Mouse (Mus musculus) cerebellum, postnatal 10 days (tissue): ENCODE measurements around the gene Tti1.
A peak's percentile ranks its signal among the peaks of the same experiment; 100 is the strongest.
"Not testable (repeated sequence)": the region's sequence is repeated elsewhere in the genome, so short reads cannot be mapped to it uniquely, and the experiment has no call there.

Experiments
- DNase-seq, 2 experiments: peaks; one replicate each; pipeline ENCODE4 v3.0.0; 2021; ENCODE audit warnings: mixed read lengths in 2 of 2

The Tti1 gene

DNA sequence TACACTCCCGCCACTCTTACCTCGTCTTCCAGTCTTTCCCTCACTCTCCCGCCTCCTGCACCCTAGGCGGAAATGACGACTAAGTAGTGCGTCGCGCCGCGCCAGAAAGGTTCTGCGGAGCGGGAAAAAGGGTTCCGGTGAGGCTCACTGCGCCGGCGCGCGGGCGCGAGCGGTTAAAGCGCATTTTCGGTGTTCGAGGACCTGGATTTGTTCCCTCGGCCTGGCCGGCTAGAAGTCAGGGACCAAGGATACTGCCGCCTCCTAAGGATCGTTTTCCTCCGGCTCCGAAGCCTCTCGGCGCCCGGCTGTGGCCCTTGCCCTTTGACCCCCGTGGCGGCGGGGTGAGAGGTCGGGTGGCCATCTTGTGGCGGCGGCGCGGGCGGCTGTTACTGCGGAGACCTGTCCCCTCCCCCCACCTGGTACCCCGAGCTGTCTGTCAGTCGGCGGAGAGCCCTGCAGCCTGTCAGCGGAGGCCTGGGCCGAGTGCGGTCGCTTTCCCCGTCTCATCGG lies at the start of gene Tti1, which contains the start of gene Rprd1b:
Gene Tti1 (minus strand): TSS at position 80 of the 510 bp plus-strand sequence.
Gene Rprd1b (plus strand): TSS at position 144 of the 510 bp plus-strand sequence.
- peak; percentile 98 for DNase-seq

DNA sequence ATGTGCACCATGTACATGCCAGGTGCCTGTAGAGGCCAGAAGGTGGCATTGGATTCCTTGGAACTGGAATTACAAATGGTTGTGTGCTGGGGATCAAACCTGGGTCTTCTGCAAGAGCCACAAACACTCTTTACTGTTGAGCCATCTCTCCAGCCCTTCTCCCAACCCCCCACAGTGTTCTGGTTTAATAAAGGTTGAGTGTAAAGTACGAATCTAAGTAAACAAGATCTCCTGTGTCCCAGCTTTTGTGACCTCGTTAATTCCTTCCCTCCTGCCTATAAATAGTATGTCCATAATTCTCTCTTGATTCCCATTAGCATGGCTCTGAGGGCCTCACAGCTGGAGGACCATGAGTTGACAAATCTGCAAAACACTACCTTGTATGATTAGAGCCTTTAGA lies 49.7 kb upstream of the Tti1 start:
- DNase-seq, result no peak

DNA sequence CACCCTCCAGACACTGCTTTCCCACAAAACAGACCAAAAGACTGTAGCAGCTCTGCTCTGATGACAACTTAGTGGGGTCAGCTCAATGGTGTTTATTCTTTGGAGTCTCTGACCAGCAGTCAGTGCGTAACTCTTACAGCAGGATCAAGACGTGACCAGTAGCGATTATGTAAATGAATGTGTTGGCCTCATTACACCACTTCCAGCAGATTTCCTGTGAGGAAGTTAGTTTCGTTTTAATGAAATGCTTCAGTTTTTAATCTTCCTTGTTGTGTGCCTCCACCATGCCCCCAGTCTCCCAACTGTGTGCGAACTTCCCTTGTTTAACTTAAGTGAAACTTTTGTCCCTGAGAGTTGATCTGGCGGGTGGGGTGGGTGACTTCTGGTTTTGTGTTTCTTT lies 48.5 kb upstream of the Tti1 start:
- no peak for DNase-seq

DNA sequence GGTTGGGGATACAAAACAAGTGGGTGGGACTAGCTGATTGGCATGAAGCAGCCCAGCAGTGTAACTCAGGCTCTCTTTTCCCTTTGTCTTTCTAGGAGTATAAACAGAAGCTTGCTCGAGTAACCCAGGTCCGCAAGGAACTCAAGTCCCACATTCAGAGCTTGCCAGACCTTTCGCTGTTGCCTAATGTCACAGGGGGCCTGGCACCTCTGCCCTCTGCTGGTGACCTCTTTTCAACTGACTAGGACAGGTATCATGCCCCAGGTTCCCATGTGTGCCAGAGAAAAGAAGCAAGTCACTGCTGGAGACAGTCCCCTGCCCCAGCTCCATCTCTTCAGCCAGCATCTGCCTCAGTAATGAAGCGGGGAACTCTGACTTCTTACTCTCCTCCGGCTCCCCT lies 46.6 kb upstream of the Tti1 start:
- no peak for DNase-seq

DNA sequence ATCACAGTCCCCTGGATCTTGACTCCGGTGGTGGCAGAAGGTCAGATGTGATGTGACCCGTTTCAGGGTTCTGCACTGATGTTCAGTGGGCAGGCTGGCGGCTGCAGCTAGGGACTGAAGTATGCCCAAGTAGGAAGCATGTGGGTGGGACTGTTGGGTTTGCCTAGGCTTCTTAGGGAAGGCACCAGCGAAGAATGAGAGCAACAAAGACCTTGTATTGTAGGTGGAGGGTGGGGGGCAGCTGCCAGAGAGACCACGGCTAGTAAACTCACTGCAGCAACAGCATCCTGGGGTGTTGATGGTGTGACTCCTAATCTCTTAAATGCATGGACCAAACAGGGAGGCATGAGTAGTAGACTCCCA lies 43.4 kb upstream of the Tti1 start:
- DNase-seq, result no peak

DNA sequence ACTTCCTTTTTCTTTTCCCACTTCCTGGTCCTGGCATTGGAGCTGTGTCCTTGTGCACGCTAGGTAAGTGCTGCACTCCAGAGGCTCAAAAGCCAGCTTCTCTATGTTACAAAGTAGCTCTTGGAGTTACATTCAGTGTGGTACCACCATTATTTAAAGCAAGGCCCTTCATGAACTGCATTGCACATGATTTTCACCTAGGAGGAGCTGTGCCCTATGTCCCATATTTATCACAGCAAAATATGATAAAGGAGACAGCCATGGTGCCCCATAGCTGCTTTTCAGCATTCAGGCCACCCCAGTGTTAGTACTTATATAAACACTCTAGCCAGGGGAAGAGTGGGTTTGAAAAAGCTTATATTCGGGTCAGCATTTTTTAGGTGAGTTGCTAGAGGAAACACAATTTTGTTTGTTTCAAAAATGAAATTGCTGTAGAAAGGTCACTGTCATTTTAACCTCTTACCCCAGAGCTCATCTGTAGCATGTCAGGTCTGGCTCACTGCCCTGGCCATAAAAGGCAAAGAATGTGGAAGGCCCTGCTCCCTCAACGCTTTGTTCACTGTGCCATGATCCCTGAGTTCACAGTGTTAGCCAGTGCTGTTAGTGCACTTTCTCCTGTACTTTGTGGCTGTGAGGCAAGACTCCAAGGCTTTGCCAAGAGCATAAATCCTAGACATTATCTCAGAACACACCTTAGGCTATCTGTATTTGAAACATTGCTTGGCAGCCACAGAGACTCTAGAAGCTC lies 42.8 kb upstream of the Tti1 start:
- DNase-seq, result no peak

DNA sequence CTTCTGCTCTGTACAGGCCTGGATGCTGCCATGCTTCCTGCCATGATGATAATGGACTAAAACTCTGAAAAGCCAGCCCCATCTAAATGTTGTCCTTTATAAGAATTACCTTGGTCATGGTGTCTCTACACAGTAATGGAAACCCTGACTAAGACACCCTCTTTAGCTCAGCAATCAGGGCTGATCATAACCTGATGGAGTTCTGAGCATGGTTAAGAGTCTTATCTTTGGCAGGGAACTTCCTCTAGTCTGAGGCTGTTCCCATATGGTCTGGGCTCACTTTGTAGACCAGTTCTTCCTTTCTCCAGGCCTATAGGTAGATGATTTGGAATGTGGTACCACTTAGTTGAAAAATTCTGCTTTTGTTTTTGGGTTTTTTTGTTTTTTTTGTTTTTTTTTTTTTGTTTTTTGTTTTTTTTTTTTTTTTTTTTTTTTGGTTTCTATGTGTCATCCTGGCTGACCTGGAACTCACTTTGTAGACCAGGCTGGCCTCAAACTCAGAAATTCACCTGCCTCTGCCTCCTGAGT lies 40.3 kb upstream of the Tti1 start:
- DNase-seq, result no peak

DNA sequence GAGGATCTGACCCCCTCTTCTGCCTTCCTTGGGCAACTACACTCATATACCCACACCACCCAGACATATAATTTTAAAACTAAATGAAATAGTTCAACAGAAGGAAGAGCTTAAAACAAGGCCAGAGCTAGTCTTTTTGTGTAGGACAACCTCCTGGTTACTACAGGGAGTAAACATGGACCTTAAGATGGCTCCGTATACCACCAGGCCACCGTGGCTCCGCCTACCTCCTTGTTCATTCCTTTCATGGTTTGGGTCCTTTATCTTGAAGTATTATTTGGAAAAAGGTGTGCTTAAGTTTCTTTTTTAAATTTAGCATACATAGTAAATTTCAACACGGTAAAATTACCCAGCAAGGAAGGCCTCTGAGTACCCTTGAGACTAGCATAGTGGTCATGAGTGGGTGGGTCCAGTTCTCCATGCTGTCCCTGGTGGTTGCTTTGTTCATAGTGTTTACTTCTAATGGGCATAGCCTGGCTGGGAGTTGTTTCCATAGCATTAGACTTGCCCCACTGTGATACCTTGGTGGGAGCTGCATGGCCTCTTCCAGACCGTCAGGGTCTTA lies 39.1 kb upstream of the Tti1 start:
- DNase-seq, result no peak

DNA sequence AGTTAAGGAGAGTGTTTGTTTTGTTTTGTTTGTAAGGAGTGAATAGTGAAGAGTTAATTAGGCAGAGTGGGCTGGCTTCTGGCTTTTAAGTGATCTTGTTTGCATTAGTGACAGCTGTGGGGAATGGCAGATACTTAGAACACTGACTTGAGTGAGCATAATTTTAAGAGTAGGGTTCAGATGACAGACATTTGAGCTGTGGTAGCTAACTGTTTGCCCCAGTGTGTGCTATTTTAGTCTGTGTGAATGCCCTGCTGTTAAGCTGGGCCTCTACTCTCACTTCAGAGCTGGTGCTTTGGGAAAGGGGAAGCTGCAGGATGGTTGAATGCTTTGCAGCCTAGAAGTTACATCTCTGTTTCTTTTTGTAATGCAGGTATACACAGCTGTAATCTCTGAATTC lies 38.2 kb upstream of the Tti1 start:
- no peak for DNase-seq

DNA sequence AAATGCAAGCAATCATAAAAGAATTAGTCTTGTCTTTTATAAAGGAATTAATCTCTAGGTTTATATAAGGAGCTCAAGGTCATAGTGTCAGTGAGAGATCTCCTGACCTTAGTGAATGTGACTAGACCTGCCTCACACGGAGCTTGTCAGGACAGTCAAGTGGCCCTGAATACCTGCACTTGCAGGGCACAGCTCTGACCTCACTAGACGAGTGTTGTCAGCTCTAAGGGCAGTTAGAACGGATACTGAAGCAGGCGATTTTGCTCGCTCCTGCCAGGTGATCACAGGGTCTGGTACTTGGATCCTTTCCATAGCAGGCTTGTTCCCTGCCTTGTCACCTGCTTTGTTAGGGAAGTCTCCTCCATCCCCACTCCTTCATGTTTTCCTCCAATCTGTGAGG lies 36.8 kb upstream of the Tti1 start:
- DNase-seq, result no peak

DNA sequence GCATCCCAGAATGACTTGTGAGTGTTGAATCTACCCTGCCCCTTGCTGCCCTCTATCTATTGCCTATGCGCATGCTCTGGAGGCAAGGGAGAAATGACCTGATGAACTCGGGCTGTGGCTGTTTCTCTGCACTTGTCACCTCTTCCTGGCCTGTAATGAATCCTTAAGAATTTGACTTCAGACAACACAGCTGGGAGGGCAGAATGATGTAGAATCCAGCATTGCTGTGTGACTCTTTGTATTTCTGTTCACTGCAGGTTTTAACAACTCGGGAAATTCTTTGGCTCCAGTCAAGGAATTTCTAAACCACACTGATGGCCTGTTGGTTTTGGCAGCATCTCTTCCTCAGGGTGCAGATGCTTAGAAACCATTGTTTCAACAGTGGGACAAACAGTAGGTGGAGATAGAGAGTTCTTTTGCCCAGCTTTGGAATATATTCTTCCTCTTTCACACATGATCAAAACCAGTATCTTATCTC lies 36.4 kb upstream of the Tti1 start:
- peak in 1 of 2 experiments; percentile 45 for DNase-seq

DNA sequence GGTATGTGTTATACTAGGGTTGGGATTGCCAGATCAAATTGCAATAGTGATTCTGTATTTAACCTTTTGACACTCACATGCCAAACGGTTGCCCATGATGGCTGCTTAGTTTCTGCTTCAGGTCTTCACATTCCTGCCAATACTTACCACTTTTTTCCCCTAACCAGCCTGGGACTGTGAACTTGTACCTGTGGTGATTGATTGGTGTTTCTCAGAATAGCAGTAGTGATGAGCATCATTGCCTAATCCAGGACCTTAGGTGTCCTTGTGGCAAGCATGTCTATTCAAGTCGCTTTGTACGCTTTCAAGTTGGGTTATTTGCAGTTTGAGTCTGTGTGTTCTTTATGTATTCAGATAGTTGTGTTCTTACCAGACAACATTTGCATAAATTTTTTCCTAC lies 34.8 kb upstream of the Tti1 start:
- no peak for DNase-seq

DNA sequence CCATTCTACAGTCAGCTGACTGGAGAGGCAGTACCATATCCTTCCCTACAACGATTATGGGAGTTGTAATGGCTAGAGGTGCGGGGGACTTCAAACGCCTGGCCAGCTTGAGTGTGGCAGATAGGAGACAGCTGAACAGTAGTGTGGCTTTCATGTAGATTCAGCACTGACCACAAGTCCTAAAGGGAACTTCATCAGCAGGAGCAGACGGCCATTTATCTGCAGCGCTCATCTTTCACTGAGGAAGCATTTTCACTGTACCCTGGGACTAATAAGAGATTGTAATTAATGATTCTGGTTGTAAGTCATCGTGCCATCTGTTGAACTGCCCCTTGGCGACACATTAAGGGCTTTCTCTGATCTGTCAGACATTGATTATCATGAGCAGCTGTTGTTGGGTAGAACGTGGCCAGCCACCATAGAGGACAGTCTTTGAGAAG lies 31.5 kb upstream of the Tti1 start:
- peak; percentile 36 to 45 for DNase-seq

DNA sequence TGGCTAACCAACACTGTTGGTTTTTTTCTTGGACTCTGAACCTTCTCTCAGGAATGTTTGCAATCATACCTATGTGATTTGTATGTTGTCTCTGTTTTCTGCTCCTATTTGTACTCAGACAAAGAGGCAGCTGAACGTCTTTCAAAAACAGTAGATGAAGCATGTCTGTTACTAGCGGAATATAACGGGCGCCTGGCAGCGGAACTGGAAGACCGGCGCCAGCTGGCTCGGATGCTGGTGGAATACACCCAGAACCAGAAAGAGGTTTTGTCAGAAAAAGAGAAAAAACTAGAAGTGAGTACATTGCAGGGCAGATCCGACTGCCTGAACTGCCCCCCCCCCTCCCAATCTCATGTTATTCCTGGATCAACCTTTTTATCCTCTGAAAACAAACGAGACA lies 30.3 kb upstream of the Tti1 start:
- DNase-seq, result peak; percentile 91 to 93

DNA sequence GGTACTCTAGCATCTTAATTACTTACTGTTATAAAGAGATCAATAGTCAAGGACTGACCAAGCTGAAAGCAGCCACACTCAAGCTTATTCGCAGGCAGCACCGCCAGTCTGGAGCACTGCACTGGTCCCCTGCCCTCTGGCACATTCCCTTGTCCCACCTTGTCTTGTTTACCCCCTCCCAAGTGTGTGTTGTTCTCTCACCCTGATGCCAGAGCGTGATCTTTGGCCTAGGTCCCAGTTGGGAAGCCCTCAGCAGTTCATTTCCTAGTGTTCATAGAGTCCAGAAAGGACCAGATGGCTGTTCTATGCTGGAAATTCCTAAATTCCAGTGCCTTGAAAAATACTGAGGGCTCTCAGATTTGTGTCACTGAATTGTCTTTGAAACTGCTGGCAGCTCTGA lies 28.8 kb upstream of the Tti1 start:
- DNase-seq, result peak; percentile 91 to 95

DNA sequence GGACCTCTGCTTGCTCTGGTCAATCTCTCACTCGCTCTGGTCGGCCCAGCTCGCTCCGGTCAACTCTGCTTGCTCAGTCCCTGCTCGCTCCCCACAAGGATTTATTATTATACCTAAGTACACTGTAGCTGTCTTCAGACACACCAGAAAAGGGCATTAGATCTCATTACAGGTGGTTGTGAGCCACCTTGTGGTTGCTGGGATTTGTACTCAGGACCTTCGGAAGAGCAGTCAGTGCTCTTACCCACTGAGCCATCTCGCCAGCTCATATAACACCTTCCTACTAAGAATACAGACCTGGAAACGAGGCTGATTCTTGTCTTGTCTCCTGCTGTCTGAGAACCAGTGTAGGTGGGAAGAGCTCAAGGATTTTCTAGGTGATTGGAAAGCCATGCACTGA lies 27.1 kb upstream of the Tti1 start:
- DNase-seq, result not testable (repeated sequence)

DNA sequence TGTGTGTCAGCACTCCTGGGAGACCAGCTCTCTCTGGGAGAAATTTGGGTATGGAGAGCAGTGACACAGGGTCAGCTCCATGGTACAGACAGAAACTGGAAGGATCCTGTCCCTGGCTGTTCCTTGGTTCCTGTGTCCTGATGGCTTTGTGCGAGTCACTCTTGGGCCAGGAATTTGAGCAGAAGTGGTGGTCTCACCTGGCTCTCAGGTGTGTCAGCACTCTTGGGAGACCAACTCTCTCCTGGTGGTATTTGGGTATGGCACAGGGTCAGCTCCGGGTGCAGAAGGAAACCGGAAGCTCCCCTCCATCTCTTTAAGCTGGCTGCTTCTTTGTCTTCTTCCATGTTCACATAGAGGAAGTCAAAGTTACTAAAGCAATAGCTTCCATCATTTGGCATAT lies 26.4 kb upstream of the Tti1 start:
- no peak for DNase-seq

DNA sequence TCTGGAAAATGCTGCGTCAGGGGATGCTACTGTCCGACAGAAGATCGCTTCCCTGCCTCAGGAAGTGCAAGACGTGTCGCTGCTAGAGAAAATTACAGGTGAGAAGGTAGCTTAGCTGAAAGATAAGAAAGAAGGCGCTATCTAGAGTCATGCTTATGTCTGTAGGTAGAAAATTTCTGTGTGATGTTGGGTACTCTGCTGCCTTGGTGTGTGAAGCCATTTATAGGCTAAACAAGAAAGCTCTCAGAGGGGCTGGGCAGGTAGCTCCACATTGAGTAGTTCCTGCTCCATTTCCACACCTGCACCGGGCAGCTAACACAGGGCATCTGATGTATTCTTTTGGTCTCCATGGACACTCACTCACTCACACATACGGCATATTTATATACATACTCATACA lies 21.9 kb upstream of the Tti1 start:
- no peak for DNase-seq

DNA sequence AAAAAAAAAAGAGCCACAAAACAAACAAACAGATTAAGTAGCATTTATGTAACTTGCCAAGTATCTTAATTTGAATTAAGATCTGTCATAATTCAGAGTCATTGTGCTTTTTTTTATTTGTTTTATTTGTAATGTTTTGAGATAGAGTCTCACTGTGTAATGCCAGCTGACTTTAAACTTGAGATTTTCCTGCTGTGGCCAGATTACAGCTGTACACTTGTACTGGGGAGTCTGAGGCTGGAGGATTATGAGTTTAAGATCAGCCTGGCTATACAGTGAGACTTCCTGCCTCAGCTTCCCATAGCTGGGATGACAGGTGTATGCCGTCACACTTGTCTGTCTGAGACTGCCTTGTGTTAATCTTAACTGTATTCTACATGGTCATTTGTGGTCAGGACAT lies 20.5 kb upstream of the Tti1 start:
- DNase-seq, result no peak

DNA sequence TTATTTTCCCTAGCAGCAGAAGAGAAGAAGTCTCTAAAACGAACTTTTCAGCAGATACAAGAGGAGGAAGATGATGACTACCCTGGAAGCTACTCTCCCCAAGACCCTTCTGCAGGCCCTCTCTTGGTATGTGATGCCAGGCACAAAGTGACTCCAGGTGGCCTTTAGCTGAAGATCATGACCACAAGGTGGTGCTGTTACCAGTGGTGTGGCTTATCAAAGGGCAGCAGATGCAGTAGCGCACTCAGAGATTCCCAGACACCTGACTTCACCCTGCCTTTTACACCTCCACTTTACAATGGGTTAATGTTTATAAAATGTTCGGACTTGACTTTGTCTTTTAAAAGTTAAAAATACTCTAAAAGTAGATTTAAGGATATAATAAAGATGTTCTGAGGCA lies 19.7 kb upstream of the Tti1 start:
- DNase-seq, result peak; percentile 83 to 89

DNA sequence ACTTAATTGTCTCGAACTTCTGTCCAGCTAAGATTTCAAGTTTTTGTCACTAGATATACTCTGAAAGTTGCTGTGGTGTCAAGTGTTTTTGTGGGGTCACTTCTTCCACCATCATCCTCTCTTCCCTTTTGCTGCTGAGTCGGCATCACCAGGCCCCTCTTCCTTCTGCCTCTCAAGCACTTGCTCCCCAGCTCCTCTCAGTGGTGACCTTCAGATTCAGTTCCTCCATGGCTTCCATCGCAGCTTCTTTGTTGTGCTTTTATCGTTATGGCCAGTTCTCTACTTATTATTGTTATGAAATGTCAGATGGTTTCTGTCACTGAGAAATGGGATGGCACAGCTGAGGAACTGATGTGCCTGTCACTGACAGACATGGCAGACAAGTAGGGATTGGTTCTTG lies 18.0 kb upstream of the Tti1 start:
- DNase-seq, result no peak

DNA sequence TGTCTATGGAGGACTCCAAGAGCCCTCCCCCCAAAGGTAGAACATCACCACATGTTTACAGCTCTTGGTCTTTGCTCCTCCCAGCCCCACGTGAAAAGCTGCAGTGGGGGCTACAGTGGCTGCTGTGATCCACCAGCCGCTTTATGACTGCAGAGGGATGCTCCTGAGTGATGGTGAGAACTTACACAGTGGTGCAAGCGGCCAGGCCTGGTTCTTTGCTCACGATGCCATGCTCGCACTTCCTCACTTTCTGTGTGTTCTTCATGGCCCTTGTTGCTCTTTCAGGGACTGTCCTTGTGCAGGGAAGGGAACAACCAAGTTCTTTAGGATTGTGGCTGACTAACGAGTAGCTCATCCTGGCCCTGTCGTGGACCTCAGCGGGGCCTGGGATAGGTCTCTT lies 15.3 kb upstream of the Tti1 start:
- DNase-seq, result no peak

DNA sequence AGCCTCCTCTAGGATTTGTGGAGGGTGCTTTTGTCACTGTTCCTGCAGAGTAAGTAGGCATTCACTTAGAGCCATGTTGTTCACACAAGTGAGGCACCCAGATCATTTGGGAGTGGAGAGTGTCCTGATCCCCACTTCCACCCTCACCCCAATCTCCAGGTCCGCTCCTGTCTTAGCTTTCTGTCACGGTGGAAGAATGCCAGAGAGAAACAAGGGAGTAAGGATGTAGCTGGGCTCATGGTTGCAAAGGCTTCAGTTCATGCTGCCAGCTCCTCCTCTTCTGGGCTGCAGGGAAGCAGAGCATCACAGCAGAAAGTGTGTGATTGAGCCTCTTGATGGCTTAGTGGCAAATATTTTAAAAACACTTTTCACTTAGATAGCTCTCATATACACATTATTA lies 12.2 kb upstream of the Tti1 start:
- no peak for DNase-seq

DNA sequence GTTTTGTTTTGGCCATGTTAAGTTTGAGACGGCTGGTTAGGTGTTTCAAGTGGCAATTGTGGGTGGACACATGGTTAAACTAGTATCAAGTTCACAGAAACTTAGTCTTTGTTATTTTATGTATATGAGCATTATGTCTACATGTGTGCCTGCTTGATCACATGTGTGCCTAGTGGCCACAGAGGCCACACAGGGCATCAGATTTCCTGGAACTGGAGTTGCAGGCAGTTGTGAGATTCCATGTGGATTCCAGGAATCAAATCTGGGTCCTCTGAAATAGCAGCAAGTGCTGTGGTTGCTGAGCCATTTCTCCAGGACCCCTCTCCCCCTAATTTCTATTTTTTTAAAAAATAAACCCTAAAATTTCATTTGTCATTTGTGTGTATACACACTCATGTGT lies 11.4 kb upstream of the Tti1 start:
- DNase-seq, result no peak
